Mouse (Mus musculus) hindbrain, embryonic 13.5 days (tissue): ENCODE measurements around the gene Arpp19. TPM values are rescaled to one million over a fixed set of nuclear protein-coding genes. Genes with fewer than 3 reads are reported as not detected.

Experiments
- ATAC-seq: fragments of 200-750 bp; cut with Nextera tagmentation; 2 replicates; pipeline ENCODE4 v1.8.0; 2017; ENCODE audit warnings: moderate TSS enrichment; ENCODE audit not compliant: low FRiP score
- H3K27ac ChIP-seq: fragments of 300-500 bp; sonication (generic); 2 replicates; pipeline ENCODE4 v1.5.1; 2015; ENCODE audit warnings: inconsistent platforms, mild to moderate bottlenecking, moderate library complexity
- H3K27me3 ChIP-seq: fragments of 300-500 bp; sonication (generic); 2 replicates; pipeline ENCODE4 v1.6.1; 2015; ENCODE audit warnings: mild to moderate bottlenecking, inconsistent platforms
- H3K36me3 ChIP-seq: fragments of 300-500 bp; sonication (generic); 2 replicates; pipeline ENCODE4 v1.6.1; 2015; ENCODE audit warnings: mild to moderate bottlenecking, inconsistent platforms
- H3K4me1 ChIP-seq: fragments of 300-500 bp; sonication (generic); replicated peaks from 2 replicates; pipeline ENCODE4 v1.6.1; 2015; ENCODE audit warnings: inconsistent platforms
- H3K4me2 ChIP-seq: fragments of 300-500 bp; sonication (generic); 2 replicates; pipeline ENCODE4 v1.6.1; 2015; ENCODE audit warnings: inconsistent platforms, mild to moderate bottlenecking, moderate library complexity
- H3K4me3 ChIP-seq: fragments of 300-500 bp; sonication (generic); 2 replicates; pipeline ENCODE4 v1.5.1; 2015; ENCODE audit warnings: mild to moderate bottlenecking, inconsistent platforms
- H3K9ac ChIP-seq: fragments of 300-500 bp; sonication (generic); 2 replicates; pipeline ENCODE4 v1.6.1; 2015; ENCODE audit warnings: mild to moderate bottlenecking, inconsistent platforms
- H3K9me3 ChIP-seq: fragments of 300-500 bp; sonication (generic); 2 replicates; pipeline ENCODE4 v1.6.1; 2016; ENCODE audit warnings: inconsistent platforms
- WGBS: fragments of 180-500 bp; shearing (Covaris S2); methylation state at CpG from one replicate; pipeline ENCODE4 v1.1.7; 2015; 5-methylcytosine and 5-hydroxymethylcytosine counted together
- polyA plus RNA-seq: library from polyadenylated mRNA; unstranded; fragments of >200 nt; fragmentation: Nextera tagmentation; extraction: Ambion mirVana; gene quantifications from 2 replicates; pipeline ENCODE4 v1.2.1, GENCODE M21; 2015

Arpp19 gene
- polyA plus RNA-seq, 1 experiment from 2014 or later = 248 TPM

DNA sequence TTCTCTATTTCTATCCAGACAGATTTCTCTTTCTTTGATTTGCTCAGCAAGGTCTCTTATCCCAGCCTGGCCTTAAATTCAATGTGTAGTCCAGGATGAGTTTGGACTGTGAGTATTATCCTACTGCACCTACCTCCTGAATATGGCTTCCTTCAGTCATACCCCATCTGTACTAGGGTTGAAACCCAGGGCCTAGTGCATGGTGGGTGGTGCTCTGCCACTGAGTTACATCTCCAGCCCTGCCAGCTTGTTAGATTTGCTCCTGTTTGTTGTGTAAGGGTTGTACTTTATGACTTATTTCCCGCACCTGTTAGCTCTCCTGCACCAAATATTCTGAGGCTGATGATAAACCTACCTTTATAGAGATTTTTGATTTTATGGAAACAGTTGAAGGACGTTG lies 5.8 kb downstream of the Arpp19 start:
- H3K4me2 ChIP-seq = no peak overlapping the region
- H3K9me3 ChIP-seq = no peaks in the 10 kb centered on the region
- peaks cover 15% of the 10 kb centered on the region for H3K4me1 ChIP-seq
- no peak overlapping the region for H3K4me3 ChIP-seq
- no peak overlapping the region for H3K27ac ChIP-seq
- 100% methylated on average over 2 of the region's 2 CpGs for WGBS
- H3K27me3 ChIP-seq = no peaks in the 10 kb centered on the region
- no peak for ATAC-seq
- H3K9ac ChIP-seq = no peak overlapping the region
- peaks cover 9% of the 10 kb centered on the region for H3K36me3 ChIP-seq

DNA sequence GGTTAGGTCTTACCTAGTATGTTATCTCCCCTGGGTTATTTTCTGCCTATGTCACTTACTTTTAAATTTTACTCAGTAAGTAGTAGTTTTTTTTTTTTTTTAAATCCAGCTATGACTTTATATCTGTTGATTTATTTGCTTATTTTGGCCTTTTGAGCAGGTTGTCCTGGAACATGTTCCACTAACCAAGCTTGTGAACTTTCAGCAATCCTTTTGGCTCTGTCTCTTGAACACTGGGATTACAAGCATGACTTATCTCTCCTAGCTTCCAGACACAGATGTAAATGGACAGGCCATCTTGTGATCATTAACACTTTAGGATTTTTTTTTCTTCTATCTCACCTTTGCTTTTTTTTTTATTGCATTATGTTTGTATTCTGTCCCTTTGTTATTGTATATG lies 9.7 kb downstream of the Arpp19 start:
- Histone ChIP-seq H3K4me3 (no peak overlapping the region), H3K9me3 (no peaks in the 10 kb centered on the region), H3K27me3 (no peaks in the 10 kb centered on the region), H3K36me3 (peaks cover 9% of the 10 kb centered on the region), H3K27ac (no peak overlapping the region), H3K9ac (no peak overlapping the region), H3K4me2 (no peak overlapping the region), H3K4me1 (no peaks in the 10 kb centered on the region)
- no peak for ATAC-seq

DNA sequence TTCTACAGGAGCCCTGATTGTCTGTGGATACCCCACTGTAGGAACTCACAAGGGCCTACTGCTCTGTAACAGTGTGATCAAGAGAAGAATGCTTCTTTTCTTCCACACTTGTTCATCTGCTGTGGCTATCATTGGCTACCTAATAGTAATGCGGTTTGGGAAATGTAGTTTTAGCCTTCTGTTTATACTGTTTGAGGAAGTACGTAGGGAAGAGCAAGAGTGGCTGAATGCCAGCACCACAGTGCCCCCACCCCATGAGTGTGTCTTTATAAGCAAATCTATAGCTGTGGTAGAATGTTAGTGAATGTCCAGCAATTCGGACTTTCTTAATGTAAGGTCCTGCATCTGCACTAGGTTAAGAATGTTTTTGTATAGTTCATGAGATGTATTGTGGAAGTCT lies 11.7 kb downstream of the Arpp19 start:
- Histone ChIP-seq H3K9me3 (no peaks in the 10 kb centered on the region), H3K9ac (no peak overlapping the region), H3K4me1 (no peaks in the 10 kb centered on the region), H3K27me3 (no peaks in the 10 kb centered on the region), H3K27ac (no peak overlapping the region), H3K4me3 (no peak overlapping the region), H3K36me3 (peaks cover 9% of the 10 kb centered on the region), H3K4me2 (no peak overlapping the region)
- no peak for ATAC-seq
- 83% methylated on average over 3 of the region's 3 CpGs for WGBS

DNA sequence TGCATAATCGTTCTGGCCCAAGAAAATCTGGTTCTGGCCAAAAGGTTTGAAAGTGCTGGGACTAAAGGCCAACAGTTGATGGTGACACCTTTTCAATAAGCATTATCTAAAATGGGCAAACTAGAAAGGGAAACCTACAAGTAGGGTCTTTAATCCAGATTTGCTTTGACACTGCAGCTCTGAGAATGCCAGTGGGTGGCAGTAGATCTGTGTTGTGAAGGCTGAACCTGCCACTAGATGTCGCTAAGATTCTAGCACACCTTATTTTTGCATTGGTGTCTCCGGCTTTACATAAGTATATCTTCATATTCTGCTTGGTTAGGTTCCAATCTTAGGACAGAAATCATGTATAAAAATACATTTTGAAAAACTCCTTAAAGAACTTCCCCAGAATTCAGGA lies 12.6 kb downstream of the Arpp19 start:
- Histone ChIP-seq H3K27me3 (no peaks in the 10 kb centered on the region), H3K4me2 (no peak overlapping the region), H3K4me1 (no peaks in the 10 kb centered on the region), H3K9me3 (no peaks in the 10 kb centered on the region), H3K27ac (no peak overlapping the region), H3K36me3 (peaks cover 9% of the 10 kb centered on the region), H3K4me3 (no peak overlapping the region), H3K9ac (no peak overlapping the region)
- peak; percentile 59; the same call in 1 of the 2 replicates for ATAC-seq
- 35% methylated on average over 3 of the region's 3 CpGs for WGBS

DNA sequence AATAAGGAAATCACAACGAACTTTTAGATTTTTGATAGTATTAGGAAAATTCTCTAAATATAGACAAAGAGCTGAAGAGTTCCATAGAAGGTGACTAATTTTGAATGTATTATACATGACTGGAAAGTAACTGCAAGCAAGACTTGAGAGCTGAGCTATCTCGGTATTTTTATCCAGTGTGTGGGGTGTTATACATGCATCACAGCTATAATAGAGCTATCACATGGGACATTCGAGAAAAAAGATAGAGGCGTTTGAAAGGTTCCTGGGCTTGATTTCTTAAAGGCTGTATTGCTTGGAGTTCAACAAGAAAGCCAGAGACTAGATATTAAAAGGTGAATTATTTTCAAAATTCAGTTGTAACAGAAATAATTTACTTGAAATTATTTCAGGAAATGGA lies 14.4 kb downstream of the Arpp19 start:
- no peak overlapping the region for H3K4me3 ChIP-seq
- H3K9ac ChIP-seq = no peak overlapping the region
- H3K4me1 ChIP-seq = no peaks in the 10 kb centered on the region
- 89% methylated on average over 4 of the region's 4 CpGs for WGBS
- H3K27me3 ChIP-seq = no peaks in the 10 kb centered on the region
- no peaks in the 10 kb centered on the region for H3K9me3 ChIP-seq
- H3K36me3 ChIP-seq = peaks cover 6% of the 10 kb centered on the region
- ATAC-seq = no peak
- no peak overlapping the region for H3K27ac ChIP-seq
- no peak overlapping the region for H3K4me2 ChIP-seq

DNA sequence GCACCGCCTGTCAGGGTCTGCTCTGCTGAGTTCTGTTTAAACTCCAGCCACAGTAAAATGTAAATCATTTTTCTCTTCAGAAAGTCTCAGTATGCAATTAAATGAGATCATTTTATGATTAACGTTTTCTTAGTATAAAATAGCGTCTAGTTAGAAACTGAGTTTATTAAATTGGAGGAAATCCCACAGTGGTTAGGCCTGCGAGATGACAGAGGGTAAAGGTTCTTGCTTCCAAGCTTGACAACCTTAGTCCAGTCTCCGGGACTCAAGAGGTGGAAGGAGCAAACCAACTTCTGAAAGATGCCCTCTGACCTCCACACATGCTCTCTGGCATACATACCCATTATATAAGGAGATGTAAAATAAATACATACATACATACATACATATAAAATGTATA lies 17.6 kb downstream of the Arpp19 start:
- WGBS = 92% methylated on average over 5 of the region's 5 CpGs
- no peak overlapping the region for H3K4me3 ChIP-seq
- H3K27me3 ChIP-seq = no peaks in the 10 kb centered on the region
- no peaks in the 10 kb centered on the region for H3K4me1 ChIP-seq
- H3K36me3 ChIP-seq = peaks cover 22% of the 10 kb centered on the region
- ATAC-seq = no peak
- H3K4me2 ChIP-seq = no peak overlapping the region
- no peak overlapping the region for H3K27ac ChIP-seq
- no peak overlapping the region for H3K9ac ChIP-seq
- no peaks in the 10 kb centered on the region for H3K9me3 ChIP-seq

DNA sequence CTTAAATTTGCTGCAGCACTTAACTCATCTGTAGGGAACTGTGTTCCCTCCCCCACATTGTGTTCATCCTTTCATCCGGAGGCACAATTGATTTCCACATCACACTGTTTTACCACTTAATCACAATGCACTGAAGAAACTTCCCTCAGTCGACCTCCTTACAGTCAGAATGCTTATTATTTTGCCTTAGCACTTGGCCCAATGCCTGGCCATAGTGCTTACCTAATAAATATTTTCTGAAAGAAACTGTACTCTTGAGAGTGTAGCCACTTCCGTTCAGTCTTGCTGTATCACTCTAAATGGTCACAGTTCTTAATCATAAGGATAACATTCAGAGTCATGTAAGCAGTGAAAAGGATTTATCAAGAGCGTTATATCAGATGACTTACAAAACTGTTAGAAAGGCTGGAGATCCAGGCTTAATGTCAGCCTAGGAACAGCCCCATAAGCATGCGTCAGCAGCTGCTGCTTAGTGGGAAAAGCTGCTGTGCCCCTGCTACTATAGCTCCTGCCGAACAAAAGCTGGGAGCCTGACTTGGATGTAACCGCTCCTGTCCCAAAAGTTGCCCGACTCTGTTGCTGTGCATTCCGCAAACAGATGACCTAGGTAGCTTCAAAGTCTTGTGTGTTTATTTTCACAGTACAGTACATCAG lies 27.4 kb downstream of the Arpp19 start:
- no peak for ATAC-seq
- no peak overlapping the region for H3K4me2 ChIP-seq
- 0 out of 2 replicates have a peak, but pooled peaks cover under 1% of the 10 kb centered on the region for H3K4me1 ChIP-seq
- WGBS = 76% methylated on average over 9 of the region's 9 CpGs
- no peak overlapping the region for H3K4me3 ChIP-seq
- H3K27me3 ChIP-seq = no peaks in the 10 kb centered on the region
- H3K9ac ChIP-seq = no peak overlapping the region
- H3K27ac ChIP-seq = no peak overlapping the region
- H3K9me3 ChIP-seq = no peaks in the 10 kb centered on the region
- H3K36me3 ChIP-seq = peaks cover 2% of the 10 kb centered on the region; the same call in 1 of the 2 replicates

DNA sequence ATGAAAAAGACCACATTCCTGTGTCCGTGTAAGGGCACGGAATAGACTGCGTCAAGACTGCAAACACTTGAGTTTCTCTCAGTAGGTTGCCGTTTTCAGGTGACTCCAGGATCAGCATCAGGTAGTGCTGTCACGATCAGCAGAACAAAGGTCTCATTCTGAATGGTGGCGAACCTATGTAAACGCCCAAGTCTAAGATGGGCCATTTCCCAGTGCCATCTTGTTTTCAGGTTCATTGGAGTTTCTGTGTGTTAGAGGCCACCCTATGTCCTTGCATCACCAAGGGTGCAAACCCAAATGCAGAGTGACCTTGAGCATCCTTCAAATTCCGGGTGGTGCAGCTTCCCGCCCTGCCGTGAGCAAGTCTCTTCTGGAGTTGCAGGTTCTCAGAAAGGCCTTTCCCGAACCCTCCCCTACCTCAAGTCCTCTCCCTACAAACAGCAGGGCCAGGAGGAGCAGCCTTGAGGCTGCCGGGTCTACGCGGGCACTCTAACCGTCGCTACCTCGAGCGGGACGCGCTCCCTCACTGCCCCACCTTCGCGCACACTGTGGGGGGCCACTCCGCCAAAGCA lies 33.1 kb downstream of the Arpp19 start, which contains the start of gene Myo5a:
TSS of gene Myo5a (plus strand) at position 559 of the 572 bp plus-strand sequence.
- no peaks in the 10 kb centered on the region for H3K36me3 ChIP-seq
- peaks cover 36% of the 10 kb centered on the region for H3K4me1 ChIP-seq
- peak within 1 kb of the TSS; percentile 93 for H3K4me3 ChIP-seq
- peak within 1 kb of the TSS; percentile 98 for H3K9ac ChIP-seq
- WGBS = 21% methylated on average over 23 of the region's 23 CpGs
- peak; percentile 19; the same call in 1 of the 2 replicates for ATAC-seq
- peak within 1 kb of the TSS; percentile 67 for H3K4me2 ChIP-seq
- H3K9me3 ChIP-seq = no peaks in the 10 kb centered on the region
- H3K27ac ChIP-seq = peak within 1 kb of the TSS; percentile 98
- no peaks in the 10 kb centered on the region for H3K27me3 ChIP-seq

DNA sequence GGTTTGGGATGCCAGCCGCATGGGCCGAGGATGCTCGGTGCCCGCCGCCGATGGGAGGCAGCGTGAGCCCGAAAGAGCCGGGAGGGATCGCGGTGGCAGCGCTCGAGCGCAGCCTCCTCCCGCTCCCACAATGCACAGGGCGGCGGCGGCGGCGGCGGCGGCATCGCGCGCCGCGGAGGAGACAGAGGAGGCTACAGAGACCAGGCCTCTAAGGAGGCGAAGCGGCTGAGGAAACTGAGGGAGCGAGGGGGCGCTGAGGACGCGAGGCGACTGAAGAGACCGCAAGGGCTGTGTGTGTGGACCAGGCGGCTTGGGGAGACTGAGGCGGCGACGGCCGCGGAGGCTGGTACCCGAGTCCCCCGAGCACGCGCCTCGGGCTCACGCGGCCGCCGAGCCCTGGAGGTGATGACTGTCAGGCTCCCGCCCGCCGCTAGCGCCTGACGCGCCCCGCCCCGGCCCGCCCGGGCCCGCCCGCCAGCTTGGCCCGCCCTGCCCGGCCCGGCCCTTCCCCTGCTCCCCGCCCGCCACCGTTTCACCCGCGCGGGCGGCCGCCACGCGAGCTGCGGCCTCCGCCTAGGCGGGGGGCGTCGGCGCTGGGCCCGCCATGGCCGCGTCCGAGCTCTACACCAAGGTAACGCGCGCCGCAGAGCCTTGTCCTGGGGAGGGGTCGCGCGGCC lies 33.8 kb downstream of the Arpp19 start:
- Histone ChIP-seq H3K36me3 (no peaks in the 10 kb centered on the region), H3K9ac (peak overlapping the region; percentile 98), H3K27ac (peak overlapping the region; percentile 98), H3K4me2 (peak overlapping the region; percentile 67), H3K27me3 (no peaks in the 10 kb centered on the region), H3K4me3 (peak overlapping the region; percentile 93), H3K4me1 (peaks cover 37% of the 10 kb centered on the region), H3K9me3 (no peaks in the 10 kb centered on the region)
- peak; percentile 96 for ATAC-seq
- 0% methylated on average over 62 of the region's 92 CpGs for WGBS

DNA sequence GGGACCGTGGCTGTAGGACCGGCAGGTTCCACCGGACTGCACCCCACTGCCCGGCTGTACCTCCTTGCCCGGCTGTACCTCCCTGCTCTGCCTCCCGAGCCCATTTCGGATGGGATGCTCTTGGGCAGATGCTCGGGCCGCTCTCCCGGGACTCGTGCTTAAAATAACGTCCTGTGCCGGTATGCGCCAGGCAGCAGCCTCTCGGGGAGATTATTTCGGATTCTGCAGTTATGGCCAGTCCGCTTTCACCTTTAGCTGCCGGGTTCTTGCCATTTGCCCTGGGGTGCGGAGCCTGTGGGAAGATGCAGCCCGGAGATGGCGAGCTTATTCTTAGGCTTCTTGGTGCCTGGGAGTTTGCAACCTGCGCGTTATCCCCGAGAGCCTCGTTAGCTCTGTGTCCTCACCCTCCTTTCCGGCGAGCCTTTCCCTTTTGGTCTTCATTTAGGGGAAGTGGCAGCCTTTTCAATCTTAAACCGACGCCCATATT lies 34.3 kb downstream of the Arpp19 start:
- H3K4me3 ChIP-seq = peak overlapping the region; percentile 93
- H3K9me3 ChIP-seq = no peaks in the 10 kb centered on the region
- H3K36me3 ChIP-seq = no peaks in the 10 kb centered on the region
- H3K4me1 ChIP-seq = peaks cover 37% of the 10 kb centered on the region
- peak overlapping the region; percentile 67 for H3K4me2 ChIP-seq
- H3K27me3 ChIP-seq = no peaks in the 10 kb centered on the region
- peak overlapping the region; percentile 98 for H3K27ac ChIP-seq
- H3K9ac ChIP-seq = peak overlapping the region; percentile 98
- ATAC-seq = peak; percentile 30
- WGBS = under 1% methylated on average over 29 of the region's 29 CpGs

DNA sequence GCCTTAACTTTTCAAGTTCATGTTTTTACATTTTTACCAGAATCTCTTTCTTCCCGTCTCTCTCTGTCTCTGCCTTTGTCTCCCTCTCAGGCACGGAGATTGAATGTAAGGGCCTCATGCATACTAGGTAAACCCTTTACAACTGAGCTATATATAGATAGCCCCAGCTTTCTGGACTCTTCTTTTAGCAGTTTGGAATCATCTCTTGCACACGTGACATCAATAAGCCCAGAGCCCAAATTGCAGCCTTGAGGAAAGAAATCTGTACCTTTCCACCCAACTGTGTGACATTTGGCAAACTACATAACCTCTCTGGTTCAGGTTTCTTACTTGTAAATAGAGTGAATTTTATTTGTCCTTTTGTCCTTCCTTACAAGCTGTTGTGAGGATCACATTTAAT lies 34.9 kb downstream of the Arpp19 start:
- no peaks in the 10 kb centered on the region for H3K27me3 ChIP-seq
- peak overlapping the region; percentile 98 for H3K27ac ChIP-seq
- no peak for ATAC-seq
- H3K36me3 ChIP-seq = no peaks in the 10 kb centered on the region
- WGBS = 9% methylated on average over 3 of the region's 3 CpGs
- H3K4me3 ChIP-seq = peak overlapping the region; percentile 93
- H3K9me3 ChIP-seq = no peaks in the 10 kb centered on the region
- peak overlapping the region; percentile 98 for H3K9ac ChIP-seq
- H3K4me2 ChIP-seq = peak overlapping the region; percentile 67
- H3K4me1 ChIP-seq = peaks cover 43% of the 10 kb centered on the region

DNA sequence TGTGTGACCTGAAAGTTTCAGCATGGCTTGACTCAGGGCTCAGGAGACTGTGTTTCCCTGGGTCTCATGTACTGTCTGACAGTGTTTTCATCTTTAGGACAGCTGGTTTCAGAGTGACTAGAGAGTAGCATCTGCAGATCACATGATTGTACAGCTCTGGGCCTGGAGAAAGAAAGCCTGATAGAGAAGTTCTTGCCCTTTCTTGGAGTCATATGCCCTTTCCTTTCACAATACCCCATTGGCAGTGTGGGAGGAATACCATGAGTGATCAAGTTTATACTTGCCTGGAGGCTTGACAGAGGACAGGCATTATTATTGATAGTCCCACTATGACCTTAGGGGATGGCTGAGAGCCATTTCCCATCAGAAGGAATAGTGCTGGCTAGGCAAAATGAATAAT lies 39.8 kb downstream of the Arpp19 start:
- Histone ChIP-seq H3K9ac (no peak overlapping the region), H3K4me2 (no peak overlapping the region), H3K36me3 (no peaks in the 10 kb centered on the region), H3K27me3 (no peaks in the 10 kb centered on the region), H3K4me3 (no peak overlapping the region), H3K9me3 (no peaks in the 10 kb centered on the region), H3K4me1 (peaks cover 38% of the 10 kb centered on the region), H3K27ac (no peak overlapping the region)
- ATAC-seq = no peak
